Mouse (Mus musculus) stomach, postnatal 0 days (tissue): ENCODE measurements around the gene Shh.

Experiments used
- CTCF ChIP-seq: IDR thresholded peaks from 2 replicates; pipeline ENCODE4 v1.5.1; 2016; ENCODE audit warnings: antibody characterized with exemption, low read depth, mild to moderate bottlenecking, moderate library complexity
- EP300 ChIP-seq: optimal IDR thresholded peaks from 2 replicates; pipeline ENCODE3; 2016; ENCODE audit warnings: antibody characterized with exemption

GRCm38 (mm10) chr5:28458821-28459240 is 8.2 kb downstream of the Shh start:
- TF ChIP-seq CTCF (peak; percentile 33; the same call in 1 of the 2 replicates), EP300 (no peak)
